Mouse (Mus musculus) ES-Bruce4 (cell line): Measurements from ENCODE around the gene F2r.

Experiments used
- CTCF ChIP-seq: IDR thresholded peaks from one replicate; pipeline ENCODE4 v1.8.1; 2011; ENCODE audit warnings: low read depth, low read length
- EP300 ChIP-seq: IDR thresholded peaks from 2 replicates; pipeline ENCODE4 v1.6.1; 2011; ENCODE audit warnings: low read depth, low read length; ENCODE audit not compliant: insufficient read depth

GRCm38 (mm10) chr13:95630747-95631146, 12.5 kb upstream of the F2r start:
- TF ChIP-seq CTCF (no peak), EP300 (no peak)
